Mouse (Mus musculus): ENCODE measurements at regions not wholly inside any gene's neighbourhood (a gene's known extent, or its start where the extent isn't known, plus 50 kb on each side); places are given as distances from the start of the nearest gene placed in this dataset.
"Not testable (repeated sequence)": the region's sequence is repeated elsewhere in the genome, so short reads cannot be mapped to it uniquely, and the experiment has no call there.

DNA sequence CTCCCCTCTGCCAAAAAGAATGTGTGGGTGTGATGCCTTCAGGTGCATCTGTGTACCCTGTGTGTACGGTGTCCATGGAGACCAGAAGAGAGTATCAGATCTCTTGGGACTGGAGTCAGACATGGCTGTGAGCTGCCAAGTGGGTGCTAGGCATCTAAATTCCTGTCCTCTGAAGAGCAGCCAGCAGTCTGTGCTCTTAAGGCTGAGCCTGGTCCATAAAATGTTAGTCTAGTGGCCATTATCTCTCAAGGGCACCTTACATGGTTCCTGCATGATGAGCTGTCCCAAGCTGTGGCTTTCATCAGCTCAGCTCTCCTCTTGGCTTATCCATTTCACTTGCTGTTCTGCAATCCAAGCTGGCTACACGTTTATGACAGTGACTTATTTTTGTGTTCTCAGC lies 686.4 kb upstream of the Agtr1b start:
- H3K4me1 ChIP-seq (replicated peaks; ENCODE audit: control insufficient read depth, insufficient read depth, low read length); H3K27ac ChIP-seq (ENCODE audit: low read depth); H3K36me3 ChIP-seq (ENCODE audit: control insufficient read depth, insufficient read depth, low read length); ATAC-seq (replicated peaks; ENCODE audit: low FRiP score, low TSS enrichment, low read depth); H3K9me3 ChIP-seq (ENCODE audit: control insufficient read depth, low read length); H3K9ac ChIP-seq (ENCODE audit: low read length); DNase-seq (ENCODE audit: low spot score); H3K27me3 ChIP-seq (replicated peaks; ENCODE audit: control insufficient read depth, insufficient read depth, low read length); H3K4me2 ChIP-seq (ENCODE audit: low read length); H3K4me3 ChIP-seq (ENCODE audit: low read depth, low read length): not testable (repeated sequence)
- WGBS, result 76% methylated on average over 1 of the region's 2 CpGs

DNA sequence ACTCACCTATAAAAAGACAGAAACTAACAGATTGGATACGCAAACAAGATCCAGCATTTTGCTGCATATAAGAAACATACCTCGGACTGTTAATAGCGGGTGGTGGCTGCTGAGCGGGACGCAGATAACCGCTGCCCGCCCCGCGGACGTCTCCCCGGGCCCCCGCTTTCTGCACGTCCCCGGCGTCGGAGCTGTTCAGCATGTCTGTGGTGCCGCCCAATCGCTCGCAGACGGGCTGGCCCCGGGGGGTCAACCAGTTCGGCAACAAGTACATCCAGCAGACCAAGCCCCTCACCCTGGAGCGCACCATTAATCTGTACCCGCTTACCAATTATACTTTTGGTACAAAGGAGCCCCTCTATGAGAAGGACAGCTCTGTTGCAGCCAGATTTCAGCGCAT lies 682.4 kb upstream of the Agtr1b start:
- WGBS, result 83% methylated on average over 15 of the region's 25 CpGs
- not testable (repeated sequence) for H3K9ac ChIP-seq (ENCODE audit: low read length); DNase-seq (ENCODE audit: low spot score); H3K4me3 ChIP-seq (ENCODE audit: low read depth, low read length); H3K27me3 ChIP-seq (replicated peaks; ENCODE audit: control insufficient read depth, insufficient read depth, low read length); H3K9me3 ChIP-seq (ENCODE audit: control insufficient read depth, low read length); H3K4me1 ChIP-seq (replicated peaks; ENCODE audit: control insufficient read depth, insufficient read depth, low read length); H3K27ac ChIP-seq (ENCODE audit: low read depth); H3K36me3 ChIP-seq (ENCODE audit: control insufficient read depth, insufficient read depth, low read length); ATAC-seq (replicated peaks; ENCODE audit: low FRiP score, low TSS enrichment, low read depth); H3K4me2 ChIP-seq (ENCODE audit: low read length)

DNA sequence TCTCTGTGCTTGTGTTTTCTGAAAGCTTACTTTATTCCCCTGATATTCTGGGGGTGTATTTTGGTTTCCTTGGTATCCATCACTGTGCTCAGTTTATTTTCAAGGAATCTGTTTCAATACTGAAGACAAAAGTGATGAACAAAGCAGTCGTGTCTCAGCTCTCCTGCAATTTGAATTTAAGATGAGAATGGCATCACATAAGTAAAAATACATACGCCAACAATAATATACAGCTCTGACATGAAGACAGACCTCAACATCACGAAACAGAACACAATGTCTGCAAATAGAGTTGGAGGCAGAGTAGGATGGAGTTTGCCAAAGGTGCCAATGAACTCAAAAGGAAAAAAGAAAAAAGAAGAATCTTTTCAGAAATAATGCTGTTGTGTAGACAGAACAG lies 679.0 kb upstream of the Agtr1b start:
- Histone ChIP-seq H3K27me3 (replicated peaks; ENCODE audit: control insufficient read depth, insufficient read depth, low read length) (no peaks in the 10 kb centered on the region), H3K9me3 (ENCODE audit: control insufficient read depth, low read length) (no peaks in the 10 kb centered on the region), H3K4me2 (ENCODE audit: low read length) (no peak overlapping the region), H3K4me1 (replicated peaks; ENCODE audit: control insufficient read depth, insufficient read depth, low read length) (no peaks in the 10 kb centered on the region), H3K27ac (ENCODE audit: low read depth) (no peak overlapping the region), H3K4me3 (ENCODE audit: low read depth, low read length) (no peak overlapping the region), H3K9ac (ENCODE audit: low read length) (no peak overlapping the region), H3K36me3 (ENCODE audit: control insufficient read depth, insufficient read depth, low read length) (no peaks in the 10 kb centered on the region)
- ATAC-seq (replicated peaks; ENCODE audit: low FRiP score, low TSS enrichment, low read depth) (no peak), DNase-seq (ENCODE audit: low spot score) (no peak)
- 83% methylated on average over 3 of the region's 3 CpGs for WGBS

DNA sequence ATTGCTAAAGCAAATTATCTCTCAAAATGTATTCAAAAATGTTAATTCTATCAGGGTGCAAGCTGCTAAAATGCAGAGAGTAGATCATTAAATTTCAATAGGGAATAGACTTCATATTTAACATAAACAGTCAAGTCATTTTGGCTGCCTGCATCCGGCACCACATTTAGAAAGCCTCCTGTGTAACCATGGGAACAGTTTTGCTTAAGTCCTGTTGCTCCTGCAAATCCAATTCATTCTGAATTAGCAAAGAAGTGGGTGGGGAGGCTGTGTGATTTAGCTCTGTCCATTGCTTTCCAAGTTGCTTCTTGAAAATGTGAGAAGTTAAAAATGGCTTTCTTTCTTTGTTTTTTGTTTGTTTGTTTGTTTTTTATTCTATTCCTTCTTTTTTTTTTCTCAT lies 658.9 kb upstream of the Agtr1b start:
- no peak overlapping the region for H3K9ac ChIP-seq (ENCODE audit: low read length)
- H3K27ac ChIP-seq (ENCODE audit: low read depth), result no peak overlapping the region
- H3K9me3 ChIP-seq (ENCODE audit: control insufficient read depth, low read length), result no peaks in the 10 kb centered on the region
- no peak for ATAC-seq (replicated peaks; ENCODE audit: low FRiP score, low TSS enrichment, low read depth)
- WGBS, result 27% methylated on average over 1 of the region's 1 CpGs
- no peak overlapping the region for H3K4me3 ChIP-seq (ENCODE audit: low read depth, low read length)
- no peak for DNase-seq (ENCODE audit: low spot score)
- H3K4me1 ChIP-seq (replicated peaks; ENCODE audit: control insufficient read depth, insufficient read depth, low read length), result no peaks in the 10 kb centered on the region
- H3K4me2 ChIP-seq (ENCODE audit: low read length), result no peak overlapping the region
- no peaks in the 10 kb centered on the region for H3K36me3 ChIP-seq (ENCODE audit: control insufficient read depth, insufficient read depth, low read length)
- no peaks in the 10 kb centered on the region for H3K27me3 ChIP-seq (replicated peaks; ENCODE audit: control insufficient read depth, insufficient read depth, low read length)

DNA sequence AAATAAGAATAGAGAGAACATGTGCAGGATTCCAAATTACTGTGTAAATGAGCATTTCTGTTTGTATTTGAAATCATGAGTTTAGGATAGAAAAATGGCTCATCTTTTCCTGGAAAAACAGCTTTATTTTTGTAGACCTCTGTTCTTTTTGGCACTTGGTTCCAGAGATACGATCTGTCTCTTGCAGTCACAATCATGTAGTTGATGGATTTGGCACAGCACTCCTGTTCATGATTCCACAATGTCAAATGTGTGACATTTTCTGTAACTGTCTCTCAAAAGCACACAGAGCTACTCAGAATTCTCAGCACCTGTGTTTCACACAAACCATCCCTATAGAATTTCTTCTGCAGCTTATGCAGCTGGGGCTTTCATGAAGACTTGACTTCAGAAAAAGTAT lies 654.0 kb upstream of the Agtr1b start:
- H3K9ac ChIP-seq (ENCODE audit: low read length), result no peak overlapping the region
- ATAC-seq (replicated peaks; ENCODE audit: low FRiP score, low TSS enrichment, low read depth) (no peak), DNase-seq (ENCODE audit: low spot score) (no peak)
- H3K4me3 ChIP-seq (ENCODE audit: low read depth, low read length), result no peak overlapping the region
- 77% methylated on average over 1 of the region's 1 CpGs for WGBS
- no peak overlapping the region for H3K4me2 ChIP-seq (ENCODE audit: low read length)
- no peak overlapping the region for H3K27ac ChIP-seq (ENCODE audit: low read depth)
- H3K27me3 ChIP-seq (replicated peaks; ENCODE audit: control insufficient read depth, insufficient read depth, low read length), result no peaks in the 10 kb centered on the region
- H3K36me3 ChIP-seq (ENCODE audit: control insufficient read depth, insufficient read depth, low read length), result no peaks in the 10 kb centered on the region
- H3K4me1 ChIP-seq (replicated peaks; ENCODE audit: control insufficient read depth, insufficient read depth, low read length), result no peaks in the 10 kb centered on the region
- no peaks in the 10 kb centered on the region for H3K9me3 ChIP-seq (ENCODE audit: control insufficient read depth, low read length)

DNA sequence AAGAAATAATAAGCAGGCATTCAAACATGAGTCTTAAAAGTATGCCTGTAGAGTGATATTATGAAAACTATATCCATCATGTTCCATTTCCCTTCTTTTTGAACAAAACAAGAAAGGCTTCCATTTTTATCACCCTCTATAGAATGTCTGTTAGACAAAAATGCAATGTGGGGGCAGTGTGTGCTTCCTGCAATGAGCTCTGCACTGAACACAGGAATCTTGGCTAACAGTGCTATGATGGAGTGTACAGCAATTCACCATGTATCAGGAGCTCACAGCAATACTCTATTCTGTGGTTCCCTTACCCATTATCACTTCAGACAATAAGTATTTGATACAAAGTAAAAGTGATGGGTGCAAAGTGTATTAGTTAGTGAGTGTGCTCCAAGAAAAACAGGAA lies 653.3 kb upstream of the Agtr1b start:
- no peaks in the 10 kb centered on the region for H3K36me3 ChIP-seq (ENCODE audit: control insufficient read depth, insufficient read depth, low read length)
- DNase-seq (ENCODE audit: low spot score) (no peak), ATAC-seq (replicated peaks; ENCODE audit: low FRiP score, low TSS enrichment, low read depth) (no peak)
- H3K4me1 ChIP-seq (replicated peaks; ENCODE audit: control insufficient read depth, insufficient read depth, low read length), result no peaks in the 10 kb centered on the region
- no peaks in the 10 kb centered on the region for H3K27me3 ChIP-seq (replicated peaks; ENCODE audit: control insufficient read depth, insufficient read depth, low read length)
- H3K4me2 ChIP-seq (ENCODE audit: low read length), result no peak overlapping the region
- H3K27ac ChIP-seq (ENCODE audit: low read depth), result no peak overlapping the region
- no peak overlapping the region for H3K4me3 ChIP-seq (ENCODE audit: low read depth, low read length)
- H3K9ac ChIP-seq (ENCODE audit: low read length), result no peak overlapping the region
- no peaks in the 10 kb centered on the region for H3K9me3 ChIP-seq (ENCODE audit: control insufficient read depth, low read length)

DNA sequence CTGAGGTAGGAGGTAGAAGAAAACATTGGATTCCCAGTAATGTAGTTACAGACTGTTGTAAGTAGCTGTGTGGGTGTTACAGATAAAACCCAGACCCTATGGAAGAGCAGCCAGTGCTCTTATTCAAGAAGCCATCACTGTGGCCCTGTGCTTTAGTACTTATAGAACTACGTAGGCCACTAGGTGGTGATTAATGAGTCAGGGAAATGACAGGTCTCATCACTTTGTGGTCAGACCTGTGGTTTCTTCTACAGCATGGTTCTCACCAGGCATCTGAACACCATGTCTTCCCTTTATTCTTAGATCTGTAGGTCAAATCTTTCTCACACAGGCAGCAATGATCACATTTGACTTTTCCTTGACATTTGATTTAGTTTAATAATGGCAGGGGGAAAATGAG lies 642.7 kb upstream of the Agtr1b start:
- Histone ChIP-seq H3K27me3 (replicated peaks; ENCODE audit: control insufficient read depth, insufficient read depth, low read length) (no peaks in the 10 kb centered on the region), H3K36me3 (ENCODE audit: control insufficient read depth, insufficient read depth, low read length) (no peaks in the 10 kb centered on the region), H3K9me3 (ENCODE audit: control insufficient read depth, low read length) (no peaks in the 10 kb centered on the region), H3K4me1 (replicated peaks; ENCODE audit: control insufficient read depth, insufficient read depth, low read length) (no peaks in the 10 kb centered on the region), H3K9ac (ENCODE audit: low read length) (no peak overlapping the region), H3K4me2 (ENCODE audit: low read length) (no peak overlapping the region), H3K27ac (ENCODE audit: low read depth) (no peak overlapping the region), H3K4me3 (ENCODE audit: low read depth, low read length) (no peak overlapping the region)
- 81% methylated on average over 1 of the region's 1 CpGs for WGBS
- DNase-seq (ENCODE audit: low spot score) (no peak), ATAC-seq (replicated peaks; ENCODE audit: low FRiP score, low TSS enrichment, low read depth) (no peak)

DNA sequence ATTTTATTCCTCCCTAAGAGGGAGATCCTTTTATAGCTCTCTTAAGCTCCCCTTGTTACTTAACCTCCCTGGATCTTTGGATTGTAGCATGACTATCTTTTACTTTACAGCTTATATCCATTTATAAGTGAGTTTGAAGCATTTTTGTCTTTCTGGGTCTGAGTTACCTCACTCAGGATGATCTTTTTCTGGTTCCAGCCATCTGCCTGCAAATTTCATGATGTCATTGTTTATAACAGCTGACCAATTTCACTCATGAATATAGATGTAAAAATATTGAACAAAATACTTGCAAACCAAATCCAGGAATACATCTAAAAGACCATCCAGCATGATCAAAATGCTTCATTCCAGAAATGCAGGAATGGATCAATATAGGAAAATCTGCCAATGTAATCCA lies 631.3 kb upstream of the Agtr1b start:
- Histone ChIP-seq H3K4me1 (replicated peaks; ENCODE audit: control insufficient read depth, insufficient read depth, low read length) (no peaks in the 10 kb centered on the region), H3K27ac (ENCODE audit: low read depth) (no peak overlapping the region), H3K9ac (ENCODE audit: low read length) (no peak overlapping the region), H3K9me3 (ENCODE audit: control insufficient read depth, low read length) (no peaks in the 10 kb centered on the region), H3K36me3 (ENCODE audit: control insufficient read depth, insufficient read depth, low read length) (no peaks in the 10 kb centered on the region), H3K27me3 (replicated peaks; ENCODE audit: control insufficient read depth, insufficient read depth, low read length) (no peaks in the 10 kb centered on the region), H3K4me2 (ENCODE audit: low read length) (no peak overlapping the region), H3K4me3 (ENCODE audit: low read depth, low read length) (no peak overlapping the region)
- ATAC-seq (replicated peaks; ENCODE audit: low FRiP score, low TSS enrichment, low read depth), result no peak
- no peak for DNase-seq (ENCODE audit: low spot score)

DNA sequence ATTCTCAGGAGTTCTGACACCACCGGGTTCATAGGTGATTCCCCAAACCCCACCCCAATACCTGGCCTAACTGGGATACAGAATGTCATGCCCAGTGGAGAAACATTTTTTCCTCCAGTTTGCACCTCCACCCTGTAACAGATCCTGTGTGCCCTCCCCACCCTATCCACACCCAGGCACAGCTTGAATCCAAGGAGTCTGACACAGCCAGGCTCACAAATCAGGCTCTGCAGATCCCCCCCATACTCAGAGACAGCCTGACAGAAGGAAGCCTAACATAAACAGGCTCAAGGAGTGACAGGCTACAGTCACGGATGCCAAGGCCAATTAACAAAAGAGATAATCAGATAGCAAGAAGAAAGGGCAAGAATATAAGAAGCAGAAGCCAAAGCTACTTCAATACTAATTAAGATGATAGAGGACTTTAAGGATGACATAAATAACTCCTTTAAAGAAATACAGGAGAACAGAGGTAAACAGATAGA lies 622.6 kb upstream of the Agtr1b start:
- Histone ChIP-seq H3K4me1 (replicated peaks; ENCODE audit: control insufficient read depth, insufficient read depth, low read length) (no peaks in the 10 kb centered on the region; the same call in 1 of the 2 replicates), H3K27me3 (replicated peaks; ENCODE audit: control insufficient read depth, insufficient read depth, low read length) (no peaks in the 10 kb centered on the region), H3K36me3 (ENCODE audit: control insufficient read depth, insufficient read depth, low read length) (no peaks in the 10 kb centered on the region), H3K9me3 (ENCODE audit: control insufficient read depth, low read length) (0 out of 2 replicates have a peak, but pooled peaks cover 2% of the 10 kb centered on the region), H3K27ac (ENCODE audit: low read depth) (no peak overlapping the region), H3K4me3 (ENCODE audit: low read depth, low read length) (no peak overlapping the region), H3K4me2 (ENCODE audit: low read length) (no peak overlapping the region), H3K9ac (ENCODE audit: low read length) (no peak overlapping the region)
- ATAC-seq (replicated peaks; ENCODE audit: low FRiP score, low TSS enrichment, low read depth), result no peak
- 48% methylated on average over 2 of the region's 2 CpGs for WGBS
- no peak for DNase-seq (ENCODE audit: low spot score)

Data from intestine, embryonic 14.5 days (tissue).